Mouse (Mus musculus): ENCODE measurements around the gene Lamtor3. TPM values are rescaled to one million over a fixed set of nuclear protein-coding genes. Genes with fewer than 3 reads are reported as not detected.
A peak's percentile ranks its signal among the peaks of the same experiment; 100 is the strongest.
"Not testable (repeated sequence)": the region's sequence is repeated elsewhere in the genome, so short reads cannot be mapped to it uniquely, and the experiment has no call there.

The Lamtor3 gene
- polyA plus RNA-seq, 1 experiment = 104 TPM

DNA sequence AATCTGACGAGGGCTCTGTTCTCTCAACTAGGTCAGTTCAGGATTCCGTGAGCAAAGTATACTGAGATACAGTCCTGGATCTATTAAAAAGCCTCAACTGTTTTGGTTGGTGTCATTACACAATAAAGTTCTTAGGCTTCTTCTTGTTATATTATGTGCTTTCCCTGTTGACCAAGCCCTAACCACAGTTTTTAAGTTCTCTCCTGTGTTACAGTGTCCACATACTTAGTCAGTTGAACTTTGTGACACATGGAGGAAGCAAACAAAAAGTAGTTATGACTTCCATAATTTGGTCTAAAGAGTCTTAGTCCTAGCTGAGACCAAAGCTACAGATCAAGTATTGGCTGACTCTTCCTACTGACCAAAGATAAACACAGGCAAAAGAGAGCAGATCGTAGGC is 28.5 kb downstream of the Lamtor3 start:
- Histone ChIP-seq H3K4me1 (ENCODE audit: control insufficient read depth, insufficient read depth, low read length) (peaks cover 52% of the 10 kb centered on the region), H3K4me3 (ENCODE audit: insufficient read depth, low read length) (no peak overlapping the region), H3K27ac (ENCODE audit: insufficient read depth, low read depth, low read length) (peak overlapping the region; percentile 51)
- TF ChIP-seq CTCF (IDR thresholded peaks at IDR 0.05; ENCODE audit: low read depth, low read length) (no peak), POLR2A (IDR thresholded peaks at IDR 0.05; ENCODE audit: borderline replicate concordance, low read depth, low read length) (no peak)

DNA sequence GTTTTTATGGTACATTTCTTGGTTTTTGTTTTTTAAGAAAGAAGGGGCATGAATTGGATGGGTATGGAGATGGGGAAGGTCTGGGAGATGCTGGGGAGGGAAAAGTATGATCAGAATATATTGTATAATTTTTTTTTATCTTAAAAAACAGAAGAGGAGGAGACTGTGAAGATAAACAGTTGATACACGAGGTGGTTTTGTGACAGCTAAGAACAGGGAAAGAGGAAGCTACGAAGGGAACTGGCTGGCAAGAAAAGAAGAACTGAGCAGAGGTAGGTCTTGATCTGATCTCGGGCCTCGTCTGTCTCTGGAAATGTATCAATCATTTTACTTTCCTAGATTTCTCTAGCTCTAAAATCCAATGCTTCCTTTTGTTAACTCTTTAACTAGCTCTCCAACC is 29.2 kb downstream of the Lamtor3 start:
- peaks cover 56% of the 10 kb centered on the region for H3K4me1 ChIP-seq (ENCODE audit: control insufficient read depth, insufficient read depth, low read length)
- no peak overlapping the region for H3K4me3 ChIP-seq (ENCODE audit: insufficient read depth, low read length)
- H3K27ac ChIP-seq (ENCODE audit: insufficient read depth, low read depth, low read length) = peak overlapping the region; percentile 51
- TF ChIP-seq CTCF (IDR thresholded peaks at IDR 0.05; ENCODE audit: low read depth, low read length) = no peak
- TF ChIP-seq POLR2A (IDR thresholded peaks at IDR 0.05; ENCODE audit: borderline replicate concordance, low read depth, low read length) = no peak

DNA sequence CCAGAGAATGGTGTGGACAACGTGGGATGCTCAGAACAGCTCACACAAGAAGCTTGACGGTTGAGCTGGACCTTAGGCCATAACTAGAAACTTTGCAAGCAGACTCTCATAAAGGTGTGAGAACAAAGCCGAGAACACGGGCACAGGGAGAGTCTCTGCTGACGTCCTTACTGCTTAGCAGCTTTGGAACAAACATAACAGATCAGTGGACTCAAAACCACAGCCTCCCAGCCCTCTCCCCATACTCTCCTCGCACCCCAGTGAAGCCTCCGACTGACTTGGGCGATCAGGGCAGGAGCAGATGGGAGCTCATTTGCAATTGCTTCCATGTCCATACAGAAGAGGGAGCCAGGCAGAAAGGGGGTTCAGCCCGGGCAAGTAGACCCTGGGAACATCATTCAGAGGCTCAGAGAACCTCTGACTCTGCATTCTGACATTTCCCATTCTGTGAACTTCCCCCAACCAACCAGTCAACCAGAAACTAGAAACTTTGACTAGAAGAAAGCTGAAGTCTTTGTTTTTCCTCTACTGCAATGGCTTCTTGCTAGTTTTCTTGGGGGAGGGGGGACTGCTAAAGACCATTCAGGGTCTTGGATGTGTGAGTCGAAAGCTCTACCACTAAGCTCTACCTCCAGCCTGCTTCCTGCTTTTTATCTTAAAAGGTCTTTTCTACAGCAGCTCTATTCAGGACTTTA is 32.0 kb downstream of the Lamtor3 start:
- Histone ChIP-seq H3K4me3 (ENCODE audit: insufficient read depth, low read length) (no peak overlapping the region), H3K4me1 (ENCODE audit: control insufficient read depth, insufficient read depth, low read length) (peaks cover 77% of the 10 kb centered on the region), H3K27ac (ENCODE audit: insufficient read depth, low read depth, low read length) (peak overlapping the region; percentile 39)
- TF ChIP-seq CTCF (IDR thresholded peaks at IDR 0.05; ENCODE audit: low read depth, low read length) = no peak
- no peak for TF ChIP-seq POLR2A (IDR thresholded peaks at IDR 0.05; ENCODE audit: borderline replicate concordance, low read depth, low read length)

DNA sequence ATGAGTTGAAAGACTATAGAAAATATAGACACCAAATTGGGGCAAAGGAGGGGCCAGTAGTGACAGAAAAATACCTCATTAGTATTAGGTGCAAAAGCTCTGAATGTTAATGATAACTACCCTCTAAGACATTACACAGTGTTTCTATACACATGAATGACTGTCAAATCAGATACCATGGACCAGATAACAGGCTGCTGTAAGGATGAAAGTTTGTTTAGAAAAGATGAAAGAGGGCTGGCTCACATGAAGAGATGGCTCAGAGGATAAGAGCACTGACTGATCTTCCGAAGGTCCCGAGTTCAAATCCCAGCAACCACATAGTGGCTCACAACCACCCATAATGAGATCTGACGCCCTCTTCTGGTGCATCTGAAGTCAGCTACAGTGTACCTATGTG is 33.0 kb downstream of the Lamtor3 start:
- Histone ChIP-seq H3K4me1 (ENCODE audit: control insufficient read depth, insufficient read depth, low read length) (peaks cover 70% of the 10 kb centered on the region), H3K27ac (ENCODE audit: insufficient read depth, low read depth, low read length) (peak overlapping the region; percentile 97)
- not testable (repeated sequence) for H3K4me3 ChIP-seq (ENCODE audit: insufficient read depth, low read length)

DNA sequence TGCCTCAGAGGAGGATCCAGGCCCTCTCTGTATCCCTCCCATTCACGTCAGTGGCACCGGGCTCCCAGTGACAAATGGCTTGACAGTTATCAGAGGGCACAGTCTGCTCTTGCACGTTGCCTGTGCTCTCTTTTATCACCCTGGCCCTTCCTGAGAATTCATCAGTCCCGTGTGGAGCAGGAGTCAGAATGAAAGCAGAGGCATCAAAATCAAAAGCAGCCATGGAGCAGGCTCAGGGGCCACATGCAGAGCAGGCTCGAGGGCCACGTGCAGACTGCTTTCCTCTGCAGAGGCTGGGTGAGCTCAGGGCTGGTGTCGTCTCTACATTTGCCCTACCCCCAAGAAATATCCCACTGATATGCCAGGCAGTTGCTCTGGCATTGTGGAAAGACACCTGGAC is 33.5 kb downstream of the Lamtor3 start:
- Histone ChIP-seq H3K4me1 (ENCODE audit: control insufficient read depth, insufficient read depth, low read length) (peaks cover 67% of the 10 kb centered on the region), H3K4me3 (ENCODE audit: insufficient read depth, low read length) (peak overlapping the region; percentile 25), H3K27ac (ENCODE audit: insufficient read depth, low read depth, low read length) (peak overlapping the region; percentile 97)
- TF ChIP-seq CTCF (IDR thresholded peaks at IDR 0.05; ENCODE audit: low read depth, low read length) (no peak), POLR2A (IDR thresholded peaks at IDR 0.05; ENCODE audit: borderline replicate concordance, low read depth, low read length) (no peak)

DNA sequence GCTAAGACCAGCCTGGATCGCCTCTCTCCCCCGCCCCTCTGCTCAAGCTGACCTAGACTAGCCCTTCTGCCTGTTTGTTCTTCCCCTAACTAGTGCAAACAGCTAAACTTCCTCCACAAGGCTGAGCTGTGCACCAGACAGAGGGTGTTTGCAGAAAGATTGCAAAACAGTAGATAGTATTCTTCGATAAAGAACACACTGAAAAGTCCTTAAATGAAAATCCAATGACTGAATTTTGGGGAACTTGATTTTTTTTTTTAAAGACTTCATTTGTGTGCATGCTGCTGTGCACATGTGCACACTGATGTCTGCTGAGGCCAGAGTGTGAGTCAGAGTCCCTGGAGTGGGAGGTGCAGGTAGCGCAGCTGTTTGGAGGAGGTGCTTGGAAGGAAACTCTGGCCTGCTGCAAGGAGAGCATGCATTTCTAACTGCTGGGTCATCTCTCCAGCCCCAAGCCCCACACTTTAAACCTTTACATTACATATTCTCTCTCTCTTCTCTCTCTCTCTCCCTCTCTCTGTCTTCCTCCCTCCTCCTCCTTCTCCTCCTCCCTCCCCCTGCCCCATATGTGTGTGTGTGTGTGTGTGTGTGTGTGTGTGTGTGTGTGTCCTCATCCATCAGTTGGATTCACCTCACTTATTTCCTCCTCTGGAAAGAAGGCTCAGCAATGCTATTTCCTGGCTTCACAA is 34.1 kb downstream of the Lamtor3 start:
- H3K27ac ChIP-seq (ENCODE audit: insufficient read depth, low read depth, low read length) = peak overlapping the region; percentile 97
- no peak for TF ChIP-seq CTCF (IDR thresholded peaks at IDR 0.05; ENCODE audit: low read depth, low read length)
- no peak for TF ChIP-seq POLR2A (IDR thresholded peaks at IDR 0.05; ENCODE audit: borderline replicate concordance, low read depth, low read length)
- peaks cover 63% of the 10 kb centered on the region for H3K4me1 ChIP-seq (ENCODE audit: control insufficient read depth, insufficient read depth, low read length)
- H3K4me3 ChIP-seq (ENCODE audit: insufficient read depth, low read length) = peak overlapping the region; percentile 25

DNA sequence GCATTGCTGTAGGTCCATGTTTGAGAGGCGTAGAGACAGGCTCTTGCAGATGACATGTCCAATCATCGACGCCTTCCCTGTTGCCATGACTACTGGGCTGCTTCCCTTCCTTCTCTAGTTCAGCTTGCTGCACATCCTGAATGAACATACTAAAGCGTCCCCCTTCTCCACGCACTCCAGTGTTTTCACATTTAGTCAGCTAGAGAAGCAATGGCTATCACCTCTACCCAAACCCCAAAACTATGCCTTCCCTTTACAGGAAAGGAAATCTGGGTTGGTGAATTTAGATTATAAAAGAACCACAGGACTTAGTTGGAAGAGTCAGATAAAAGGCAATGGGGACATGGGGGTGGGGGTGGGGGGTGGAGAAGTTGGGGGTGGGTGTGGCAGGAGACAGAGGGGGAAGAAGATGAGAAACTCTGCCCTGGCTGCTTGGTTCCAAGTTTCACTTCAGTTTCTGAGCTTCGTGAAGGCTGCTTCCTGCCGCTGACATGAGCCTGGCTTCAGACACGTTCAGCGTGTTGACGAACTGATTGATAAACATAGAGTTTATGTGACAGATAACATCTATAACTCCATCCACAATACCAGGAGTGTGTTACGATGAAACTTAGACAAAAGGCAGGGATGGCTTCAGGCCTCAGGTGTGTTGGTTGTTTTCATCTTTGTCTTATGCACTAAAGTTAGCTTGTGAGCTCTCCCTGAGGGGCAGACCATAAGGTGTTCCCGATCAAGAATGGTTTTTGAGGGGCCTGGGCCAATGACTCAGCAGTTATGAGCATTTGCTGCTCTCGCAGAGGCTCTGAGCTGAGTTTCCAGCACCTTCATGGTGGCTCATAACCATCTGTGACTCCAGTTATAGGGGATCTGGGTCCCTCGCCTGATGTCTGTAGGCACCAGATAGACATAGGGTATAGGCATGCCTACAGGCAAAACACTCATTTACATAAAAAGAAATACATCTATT is 34.9 kb downstream of the Lamtor3 start:
- Histone ChIP-seq H3K4me3 (ENCODE audit: insufficient read depth, low read length) (peak overlapping the region; percentile 10), H3K27ac (ENCODE audit: insufficient read depth, low read depth, low read length) (peak overlapping the region; percentile 97), H3K4me1 (ENCODE audit: control insufficient read depth, insufficient read depth, low read length) (peaks cover 59% of the 10 kb centered on the region)
- no peak for TF ChIP-seq CTCF (IDR thresholded peaks at IDR 0.05; ENCODE audit: low read depth, low read length)
- TF ChIP-seq POLR2A (IDR thresholded peaks at IDR 0.05; ENCODE audit: borderline replicate concordance, low read depth, low read length) = no peak

DNA sequence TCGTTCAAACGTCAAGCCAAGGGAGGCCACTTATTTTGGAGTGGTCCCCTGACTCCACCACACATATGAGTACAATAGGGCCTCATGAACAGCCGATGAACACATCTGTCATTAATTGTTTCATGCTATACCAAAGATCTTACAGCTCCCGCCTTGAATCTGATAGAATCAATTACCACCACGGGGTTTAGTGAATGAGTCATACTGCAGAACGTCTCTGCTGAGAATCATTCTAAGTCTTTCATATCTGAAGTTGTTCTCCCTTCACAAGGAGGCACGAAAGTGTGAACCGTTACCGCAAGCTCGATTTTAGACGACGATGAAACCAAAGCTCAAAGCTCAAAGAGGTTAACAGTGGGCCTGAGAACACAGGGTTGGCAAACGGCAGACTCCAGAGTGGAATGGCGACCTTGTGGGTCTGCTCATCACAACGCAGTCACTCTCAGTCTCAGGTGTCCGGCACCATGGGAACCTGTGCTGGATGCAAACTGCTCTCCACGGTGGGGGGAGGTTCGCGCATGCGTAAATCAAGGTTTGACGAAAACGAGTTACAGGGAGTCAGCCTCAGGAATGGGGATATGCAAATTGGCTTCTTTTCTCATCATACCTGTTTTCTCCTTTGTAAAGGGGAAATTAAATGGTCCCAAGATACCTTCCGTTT is 36.1 kb downstream of the Lamtor3 start:
- Histone ChIP-seq H3K27ac (ENCODE audit: insufficient read depth, low read depth, low read length) (peak overlapping the region; percentile 53), H3K4me1 (ENCODE audit: control insufficient read depth, insufficient read depth, low read length) (peaks cover 50% of the 10 kb centered on the region), H3K4me3 (ENCODE audit: insufficient read depth, low read length) (no peak overlapping the region)
- TF ChIP-seq POLR2A (IDR thresholded peaks at IDR 0.05; ENCODE audit: borderline replicate concordance, low read depth, low read length) (no peak), CTCF (IDR thresholded peaks at IDR 0.05; ENCODE audit: low read depth, low read length) (no peak)

DNA sequence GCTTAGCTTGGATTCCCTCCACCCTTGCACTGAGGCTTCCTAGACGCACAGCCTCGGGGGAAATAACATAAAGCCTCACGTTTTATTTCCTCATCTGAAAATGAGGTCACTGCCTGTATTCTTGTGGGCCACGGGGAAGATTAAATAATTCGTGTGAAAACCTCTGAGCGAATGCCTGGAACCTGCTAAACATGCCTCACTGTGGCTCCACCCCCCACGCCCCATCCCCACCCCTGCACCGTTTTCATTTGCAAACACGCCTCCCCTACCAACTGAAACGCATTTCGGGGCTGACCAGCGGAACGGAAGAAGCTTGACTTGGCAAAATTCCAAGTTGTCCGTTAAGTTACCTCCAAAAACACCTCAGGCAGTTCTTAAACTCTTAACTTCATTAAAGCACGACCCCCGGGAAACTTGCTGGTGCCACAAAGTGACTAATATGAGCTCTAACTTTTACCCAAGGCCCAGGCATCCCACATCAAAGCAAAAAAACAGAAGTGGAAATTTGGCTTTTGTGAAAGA is 37.3 kb downstream of the Lamtor3 start:
- H3K4me1 ChIP-seq (ENCODE audit: control insufficient read depth, insufficient read depth, low read length) = peaks cover 39% of the 10 kb centered on the region
- H3K4me3 ChIP-seq (ENCODE audit: insufficient read depth, low read length) = peak overlapping the region; percentile 49
- H3K27ac ChIP-seq (ENCODE audit: insufficient read depth, low read depth, low read length) = no peak overlapping the region
- no peak for TF ChIP-seq POLR2A (IDR thresholded peaks at IDR 0.05; ENCODE audit: borderline replicate concordance, low read depth, low read length)
- TF ChIP-seq CTCF (IDR thresholded peaks at IDR 0.05; ENCODE audit: low read depth, low read length) = no peak
